Mouse (Mus musculus) E14TG2a.4 (cell line): ENCODE results near the gene Axl.

Experiments
- CTCF ChIP-seq: conservative IDR thresholded peaks from 2 replicates; pipeline ENCODE4 v1.5.1; 2014; ENCODE audit warnings: low read length
- NANOG ChIP-seq: IDR thresholded peaks from 2 replicates; pipeline ENCODE4 v1.6.1; 2014; ENCODE audit warnings: borderline replicate concordance, low read length, mixed read lengths

DNA sequence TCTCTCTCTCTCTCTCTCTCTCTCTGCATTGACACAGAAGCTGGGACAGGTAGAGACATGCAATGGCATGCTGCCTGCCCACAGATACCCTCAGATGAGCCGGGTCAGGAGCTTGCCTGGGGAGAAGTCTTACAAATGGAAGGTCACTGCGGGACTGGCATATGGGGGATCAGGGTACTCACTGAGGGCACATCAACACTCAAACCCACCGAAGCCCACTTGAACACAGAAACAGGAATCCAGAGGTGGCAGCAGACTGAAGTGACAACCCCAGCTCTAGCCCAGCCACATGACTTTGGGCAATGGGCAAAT is 580 bp upstream of the Axl start:
- TF ChIP-seq CTCF = no peak
- TF ChIP-seq NANOG = no peak
